Mouse (Mus musculus) liver, adult 2 months (tissue): ENCODE data around the gene Gm4491.

Source experiments
- CTCF ChIP-seq: fragments of 200-500 bp; IDR thresholded peaks from 2 replicates; pipeline ENCODE4 v1.5.1; 2011; ENCODE audit warnings: low read depth, low read length, control low read depth
- POLR2A ChIP-seq: fragments of 200-500 bp; IDR thresholded peaks from 2 replicates; pipeline ENCODE4 v1.6.1; 2011; ENCODE audit warnings: low read length, control low read depth; ENCODE audit not compliant: insufficient read depth; ENCODE audit errors: extremely low read depth

DNA sequence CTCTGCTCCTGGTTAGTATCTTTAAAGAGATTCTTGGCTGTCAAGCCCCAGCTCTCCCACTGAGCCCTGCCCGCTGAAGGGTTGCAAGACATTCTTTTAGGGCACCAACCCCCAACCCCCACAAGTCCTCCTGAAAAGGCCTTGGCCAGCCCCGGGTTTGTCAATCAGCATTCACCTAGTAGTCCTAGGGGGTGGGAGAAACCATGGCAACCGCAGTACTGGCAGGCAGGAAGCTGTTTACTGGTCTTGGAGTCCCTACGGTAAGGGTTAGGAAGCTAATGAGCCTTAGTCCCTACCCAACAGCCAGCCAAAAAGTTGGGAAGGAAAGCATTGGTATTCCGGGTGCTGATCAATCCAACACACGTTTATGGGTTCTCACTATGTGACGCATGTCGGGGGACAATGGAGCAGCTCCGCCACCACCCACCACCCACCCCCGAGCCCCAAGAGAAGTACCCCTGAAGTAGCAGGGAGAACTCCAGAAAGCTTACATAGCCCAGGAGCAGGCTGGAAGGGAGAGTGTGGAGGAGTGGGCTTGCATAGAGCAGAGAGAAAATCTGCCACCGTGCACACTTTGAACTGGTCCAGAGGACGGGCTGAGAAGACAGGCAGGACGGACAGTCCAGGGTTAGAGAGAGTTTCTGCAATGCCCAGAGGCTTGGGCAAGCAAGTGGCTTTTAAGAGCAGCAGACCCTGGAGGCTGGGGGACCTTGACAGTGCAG is at the start of gene Gm4491:
- TF ChIP-seq CTCF (no peak), POLR2A (no peak)
